Mouse (Mus musculus) gastrocnemius, adult 8-10 months (tissue): ENCODE results near the gene Olfr1232. TPM values are rescaled to one million over a fixed set of nuclear protein-coding genes. Genes with fewer than 3 reads are reported as not detected.

Source experiments
- DNase-seq, 2 experiments: peaks; one replicate each; pipeline ENCODE4 v3.0.0; 2022; ENCODE audit warnings: low spot score in 2 of 2
- total RNA-seq, 4 experiments: library from RNA; stranded (reverse); gene quantifications; 2 replicates each; pipeline ENCODE4 v1.2.4; 2022

The Olfr1232 gene
- total RNA-seq = not detected

DNA sequence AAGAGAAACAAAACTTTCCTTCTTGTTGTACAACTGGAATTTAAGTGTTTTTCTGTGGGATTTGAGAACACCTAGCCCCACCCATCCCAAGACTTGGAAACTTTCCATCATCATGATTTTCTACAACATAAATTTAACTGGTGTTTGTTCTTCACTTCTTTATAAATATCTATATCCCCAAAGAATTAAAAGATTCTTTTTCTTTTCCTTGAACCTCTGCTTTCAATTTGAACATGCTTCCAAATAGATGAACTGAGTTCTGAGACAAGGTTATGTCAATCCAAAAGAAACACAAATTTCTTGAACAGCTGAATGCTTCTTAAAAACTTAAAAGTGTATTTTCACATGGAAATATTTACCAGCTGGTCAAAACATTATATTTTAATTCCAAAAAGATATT is at the start of gene Olfr1232:
Gene Olfr1232 (minus strand): TSS at position 101 of the 400 bp plus-strand sequence.
- no peak for DNase-seq

DNA sequence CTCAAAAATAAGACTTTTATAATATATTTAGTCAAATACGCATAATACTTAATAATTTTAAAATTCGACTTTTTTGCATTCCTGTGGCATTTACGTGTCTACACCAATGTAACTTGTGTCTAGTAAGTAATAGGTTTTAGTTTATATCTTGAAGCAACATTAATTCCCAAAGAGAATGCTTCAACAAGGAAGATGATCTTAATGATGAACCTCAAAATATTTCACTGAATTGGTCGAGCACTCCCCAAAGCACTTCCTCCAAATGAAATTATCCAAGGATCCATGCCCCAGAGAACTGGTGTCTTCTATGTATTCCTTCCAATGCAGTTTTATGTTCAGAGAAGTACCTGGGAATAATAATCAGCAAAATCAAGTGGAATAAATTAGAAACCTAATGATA is 35.3 kb upstream of the Olfr1232 start, which contains the start of gene Olfr1234:
Gene Olfr1234 (minus strand): TSS at position 101 of the 400 bp plus-strand sequence.
- DNase-seq = no peak

DNA sequence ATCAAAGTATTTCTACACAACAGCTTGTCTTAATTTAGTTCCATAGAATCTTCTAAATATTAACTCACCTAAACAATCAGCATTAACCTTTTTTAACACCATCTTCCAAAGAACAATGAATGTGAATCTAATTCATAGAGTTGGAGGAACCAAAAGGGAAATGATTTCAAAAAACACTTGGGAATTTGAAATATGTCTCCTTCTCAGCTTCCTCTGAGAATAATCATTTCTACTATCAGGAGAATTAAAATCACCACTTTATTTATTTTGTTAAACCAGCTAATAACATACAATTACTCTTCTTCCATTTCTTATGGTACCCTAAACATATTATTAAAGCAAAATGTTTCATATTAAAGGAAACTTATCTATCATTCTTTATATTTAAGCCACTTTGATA is 12.8 kb upstream of the Olfr1232 start, which contains the start of gene Olfr1233:
Gene Olfr1233 (minus strand): TSS at position 101 of the 400 bp plus-strand sequence.
- no peak for DNase-seq

GRCm38 (mm10) chr2:89306974-89307373 is 22.5 kb downstream of the Olfr1232 start, which contains the start of gene Olfr1231:
Gene Olfr1231 (minus strand): TSS chr2:89307074.
- no peak for DNase-seq

GRCm38 (mm10) chr2:89297168-89297567 is 32.3 kb downstream of the Olfr1232 start, which contains the start of gene Olfr1230:
Gene Olfr1230 (minus strand): TSS chr2:89297268.
- DNase-seq = no peak

GRCm38 (mm10) chr2:89287914-89288313 is 41.6 kb downstream of the Olfr1232 start, which contains the start of gene Olfr1229:
Gene Olfr1229 (minus strand): TSS chr2:89288014.
- DNase-seq = no peak

Other genes with a start within 250 kb of the Olfr1232 start
- gene Olfr1219, start 246.2 kb downstream of the Olfr1232 start, total RNA-seq = not detected
- not detected for gene Olfr1220, start 222.8 kb downstream of the Olfr1232 start, total RNA-seq
- not detected for gene Olfr1221, start 212.4 kb downstream of the Olfr1232 start, total RNA-seq
- not detected for gene Olfr1222, start 196.6 kb downstream of the Olfr1232 start, total RNA-seq
- not detected for gene Olfr1223, start 178.1 kb downstream of the Olfr1232 start, total RNA-seq
- not detected for gene Olfr1224-ps1, start 165.6 kb downstream of the Olfr1232 start, total RNA-seq
- gene Olfr1225, start 155.0 kb downstream of the Olfr1232 start, total RNA-seq = not detected
- gene Olfr1226, start 129.6 kb downstream of the Olfr1232 start, total RNA-seq = not detected
- gene Olfr1228, start 75.6 kb downstream of the Olfr1232 start, total RNA-seq = not detected
- gene Olfr1229, start 41.7 kb downstream of the Olfr1232 start, total RNA-seq = not detected
- gene Olfr1230, start 32.4 kb downstream of the Olfr1232 start, total RNA-seq = not detected
- not detected for gene Olfr1231, start 22.6 kb downstream of the Olfr1232 start, total RNA-seq
- gene Olfr1233, start 12.7 kb upstream of the Olfr1232 start, total RNA-seq = not detected
- gene Olfr1234, start 35.2 kb upstream of the Olfr1232 start, total RNA-seq = not detected
- gene Olfr1238, start 80.0 kb upstream of the Olfr1232 start, total RNA-seq = not detected
- not detected for gene Olfr1239, start 90.7 kb upstream of the Olfr1232 start, total RNA-seq
- not detected for gene Olfr1240, start 113.3 kb upstream of the Olfr1232 start, total RNA-seq
- gene Olfr1241, start 157.5 kb upstream of the Olfr1232 start, total RNA-seq = not detected
- not detected for gene Olfr1242, start 168.7 kb upstream of the Olfr1232 start, total RNA-seq
- gene Olfr1243, start 201.8 kb upstream of the Olfr1232 start, total RNA-seq = not detected
- not detected for gene Olfr1245, start 248.8 kb upstream of the Olfr1232 start, total RNA-seq